Mouse (Mus musculus) monocyte, adult 2 months (primary cell): Measurements from ENCODE around the gene Nectin4.

Experiments
- DNase-seq, 2 experiments: peaks; one replicate each; pipeline ENCODE4 v3.0.0; 2022; ENCODE audit warnings: low spot score in 2 of 2, low read depth in 1 of 2

The Nectin4 gene

GRCm38 (mm10) chr1:171358421-171358820, 11.5 kb upstream of the Nectin4 start:
- DNase-seq = peak in 1 of 2 experiments; percentile 23

- DNase-seq = no peak
Measured at GRCm38 (mm10) chr1:171360253-171360652, 9.6 kb upstream of the Nectin4 start.

- DNase-seq = peak; percentile 65 to 68
Measured at GRCm38 (mm10) chr1:171360656-171361055, 9.2 kb upstream of the Nectin4 start, which contains the start of gene Klhdc9. TSS of gene Klhdc9 (minus strand) at chr1:171360798.

- peak in 1 of 2 experiments; percentile 30 for DNase-seq
Measured at GRCm38 (mm10) chr1:171361106-171362103, 8.5 kb upstream of the Nectin4 start.

- DNase-seq = no peak
Measured at GRCm38 (mm10) chr1:171365934-171366333, 4.0 kb upstream of the Nectin4 start.

- DNase-seq = no peak
Measured at GRCm38 (mm10) chr1:171372880-171373279, 3.0 kb downstream of the Nectin4 start.

GRCm38 (mm10) chr1:171373946-171374345, 4.0 kb downstream of the Nectin4 start:
- no peak for DNase-seq

- no peak for DNase-seq
Measured at GRCm38 (mm10) chr1:171375646-171376097, 5.8 kb downstream of the Nectin4 start.

GRCm38 (mm10) chr1:171378298-171378697, 8.4 kb downstream of the Nectin4 start:
- DNase-seq = no peak

GRCm38 (mm10) chr1:171379935-171380599, 10.2 kb downstream of the Nectin4 start:
- peak in 1 of 2 experiments; percentile 70 for DNase-seq

- no peak for DNase-seq
Measured at GRCm38 (mm10) chr1:171382096-171382620, 12.3 kb downstream of the Nectin4 start.

- no peak for DNase-seq
Measured at GRCm38 (mm10) chr1:171384361-171384760, 14.5 kb downstream of the Nectin4 start.

GRCm38 (mm10) chr1:171385171-171385570, 15.3 kb downstream of the Nectin4 start:
- DNase-seq = no peak

GRCm38 (mm10) chr1:171387099-171387498, 17.2 kb downstream of the Nectin4 start:
- DNase-seq = no peak

GRCm38 (mm10) chr1:171388376-171389102, 18.6 kb downstream of the Nectin4 start, which contains the start of gene Arhgap30:
TSS of gene Arhgap30 (plus strand) at chr1:171388954.
- DNase-seq = peak; percentile 88 to 91

- DNase-seq = peak in 1 of 2 experiments; percentile 76
Measured at GRCm38 (mm10) chr1:171390101-171390500, 20.2 kb downstream of the Nectin4 start.

- no peak for DNase-seq
Measured at GRCm38 (mm10) chr1:171401821-171402220, 31.9 kb downstream of the Nectin4 start.

- DNase-seq = no peak
Measured at GRCm38 (mm10) chr1:171402991-171403390, 33.1 kb downstream of the Nectin4 start.

- DNase-seq = no peak
Measured at GRCm38 (mm10) chr1:171407263-171407662, 37.4 kb downstream of the Nectin4 start.

- DNase-seq = no peak
Measured at GRCm38 (mm10) chr1:171410231-171410630, 40.3 kb downstream of the Nectin4 start.
